Mouse (Mus musculus) left cerebral cortex, postnatal 36 days (tissue): ENCODE results near the gene Tmem240. TPM values are rescaled to one million over a fixed set of nuclear protein-coding genes. Genes with fewer than 3 reads are reported as not detected.
A peak's percentile ranks its signal among the peaks of the same experiment; 100 is the strongest.

Source experiments
- DNase-seq, 2 experiments: peaks; one replicate each; pipeline ENCODE4 v3.0.0; 2021 to 2022; ENCODE audit warnings: low spot score in 2 of 2, mixed read lengths in 1 of 2
- intact Hi-C: fragments of 180-260 bp; cut with DNase I; formaldehyde crosslinking; loops from one replicate; pipeline ENCODE4 v1.15.1; 2025
- total RNA-seq, 2 experiments: library from RNA; stranded (reverse); gene quantifications; 2 replicates each; pipeline ENCODE4 v1.2.3; 2021

Gene Tmem240
- total RNA-seq, 2 experiments from 2014 or later = 55.5 to 62.2 TPM

GRCm38 (mm10) chr4:155761356-155762099 lies 26.9 kb downstream of the Tmem240 start:
- no peak for DNase-seq
- intact Hi-C loops = loop anchor here (5.0 kb wide), 1 partner anchor 94 kb away; the partner anchor contains the start of gene Mib2

DNA sequence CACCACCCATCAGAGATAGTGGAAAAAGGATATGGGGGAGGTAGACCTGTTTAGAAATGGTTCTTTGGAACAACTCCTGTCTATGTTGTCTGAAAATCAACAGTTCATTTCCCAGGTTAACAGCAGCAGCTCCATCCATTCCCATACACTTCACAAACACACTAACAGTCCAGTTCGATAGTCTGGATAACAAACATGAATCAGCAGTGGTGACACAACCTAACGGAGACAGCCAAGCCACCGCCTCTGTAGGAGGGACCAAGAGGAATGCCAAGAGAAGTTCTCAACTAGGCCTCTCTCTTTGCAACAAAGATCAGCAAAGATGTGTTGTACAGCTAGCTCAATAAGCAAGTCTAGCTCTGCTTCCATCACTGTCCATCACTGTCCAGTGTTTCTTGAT lies 27.8 kb downstream of the Tmem240 start:
- DNase-seq = no peak
- intact Hi-C loops = loop anchor here (5.0 kb wide), 1 partner anchor 95 kb away; the partner anchor contains the start of gene Mib2

- no peak for DNase-seq
- intact Hi-C loops = no loop called here
These were observed 34.9 kb downstream of the Tmem240 start for GRCm38 (mm10) chr4:155769496-155769879.

DNA sequence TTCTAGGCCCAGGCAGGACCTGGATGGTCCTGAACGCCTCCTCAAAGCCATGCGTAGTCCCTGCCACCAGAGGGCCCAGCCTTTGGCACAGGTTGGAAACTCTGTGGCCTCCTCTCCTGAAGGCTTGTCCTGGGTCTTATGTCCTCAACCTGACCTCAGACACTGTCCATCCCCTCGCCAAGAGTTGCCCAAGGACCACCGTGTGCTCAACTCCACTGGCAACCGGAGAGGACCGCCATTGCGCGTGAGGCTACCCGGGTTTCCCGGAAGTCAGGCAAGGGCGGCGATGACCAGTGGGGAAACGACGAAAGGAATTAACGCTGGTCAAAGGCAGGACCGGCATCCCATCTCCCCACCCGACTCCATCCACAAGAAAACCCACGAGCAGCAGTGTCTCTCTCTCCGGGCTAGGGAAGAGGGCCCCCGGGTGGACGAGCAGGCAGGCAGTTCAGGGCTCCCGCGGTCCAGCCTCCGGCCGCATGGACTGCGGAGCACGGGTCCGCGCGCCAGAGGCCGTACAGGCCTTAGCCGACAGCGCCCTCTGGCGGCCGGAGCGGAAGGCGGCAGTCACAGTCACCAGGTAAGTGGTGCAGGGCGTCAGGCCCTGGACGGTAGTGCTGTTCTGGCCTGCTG lies 35.4 kb downstream of the Tmem240 start:
- DNase-seq = peak; percentile 89 to 92
- intact Hi-C loops = loop anchor here (2.0 to 5.0 kb wide), 2 partner anchors 15 to 48 kb away; partner anchors contain the start of gene Tmem88b

DNA sequence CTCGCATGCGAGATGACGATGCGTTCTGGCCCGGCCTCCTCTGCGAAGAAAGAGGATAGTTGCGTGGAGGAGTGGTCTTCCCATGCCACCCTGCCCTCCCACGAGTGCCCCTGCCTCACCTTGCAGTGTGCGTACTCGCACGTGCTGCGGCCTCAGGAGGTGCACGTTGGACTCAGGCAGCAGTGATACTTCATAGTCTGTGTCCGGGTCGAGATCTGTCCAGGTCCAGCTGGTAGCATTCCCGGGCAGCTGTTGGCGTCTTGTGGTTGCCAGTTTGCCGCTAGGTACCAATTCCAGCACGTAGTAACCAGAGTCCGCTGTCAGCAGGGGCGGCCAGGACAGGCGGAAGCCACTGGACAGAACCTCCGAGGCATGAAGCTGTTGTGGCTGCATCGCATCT lies 36.0 kb downstream of the Tmem240 start:
- no peak for DNase-seq
- intact Hi-C loops = loop anchor here (2.0 to 5.0 kb wide), 2 partner anchors 14 to 48 kb away; partner anchors contain the start of gene Tmem88b

DNA sequence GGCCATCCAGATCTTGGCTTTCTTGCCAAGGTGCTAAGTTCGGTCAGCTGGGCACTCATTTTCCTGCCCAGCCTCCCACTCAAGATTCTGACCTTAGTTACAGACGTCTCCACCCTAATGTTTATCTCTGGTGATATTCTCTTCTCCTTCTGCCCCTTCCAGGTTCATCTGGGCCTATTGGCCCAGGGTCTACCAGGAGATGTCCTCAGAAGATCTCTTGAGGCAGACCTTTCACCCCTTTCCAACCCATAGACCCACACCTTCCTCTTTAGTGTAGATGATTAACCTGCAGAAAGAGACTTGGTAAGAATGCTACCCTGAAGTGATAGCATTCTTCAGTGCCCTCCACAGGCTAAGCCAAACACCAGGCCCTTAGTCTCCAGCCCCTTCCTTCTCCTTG lies 37.1 kb downstream of the Tmem240 start:
- intact Hi-C loops = loop anchor here (2.0 to 5.0 kb wide), 2 partner anchors 13 to 49 kb away; partner anchors contain the start of gene Tmem88b
- DNase-seq = no peak

DNA sequence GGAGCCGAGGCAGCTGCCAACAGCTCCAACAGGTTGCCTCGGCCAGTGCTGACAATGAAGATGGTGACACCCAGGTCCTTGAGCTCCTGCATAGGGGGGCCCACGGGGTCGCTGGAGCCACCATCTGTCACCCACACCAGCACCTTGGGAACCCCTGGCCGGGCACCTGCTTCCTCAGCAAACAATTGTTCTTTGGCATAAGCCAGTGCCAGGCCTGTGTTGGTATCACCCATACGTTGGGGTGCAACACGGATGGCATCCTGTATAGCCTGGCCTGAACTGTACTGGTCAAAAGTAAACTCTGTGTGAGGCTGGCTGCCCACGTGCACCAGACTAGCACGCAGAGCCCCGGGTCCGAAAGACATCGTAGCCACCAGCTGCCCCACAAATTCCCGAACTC lies 38.2 kb downstream of the Tmem240 start:
- no peak for DNase-seq
- intact Hi-C loops = loop anchor here (5.0 kb wide), 1 partner anchor 50 kb away; no protein-coding TSS in a partner anchor

- no peak for DNase-seq
- intact Hi-C loops = loop anchor here (5.0 kb wide), 1 partner anchor 51 kb away; no protein-coding TSS in a partner anchor
These were observed 38.9 kb downstream of the Tmem240 start for GRCm38 (mm10) chr4:155773335-155774078.

GRCm38 (mm10) chr4:155774280-155774754 lies 39.7 kb downstream of the Tmem240 start, which contains the start of gene Vwa1:
Vwa1 (minus strand) TSS chr4:155774698.
- DNase-seq = peak; percentile 86 to 87
- intact Hi-C loops = loop anchor here (5.0 kb wide), 1 partner anchor 52 kb away; no protein-coding TSS in a partner anchor

- intact Hi-C loops = loop anchor here (5.0 kb wide), 1 partner anchor 53 kb away; no protein-coding TSS in a partner anchor
- DNase-seq = peak; percentile 50 to 54
These were observed 40.6 kb downstream of the Tmem240 start for GRCm38 (mm10) chr4:155774971-155775740.

GRCm38 (mm10) chr4:155775855-155776254 lies 41.3 kb downstream of the Tmem240 start:
- DNase-seq = no peak
- intact Hi-C loops = no loop called here

DNA sequence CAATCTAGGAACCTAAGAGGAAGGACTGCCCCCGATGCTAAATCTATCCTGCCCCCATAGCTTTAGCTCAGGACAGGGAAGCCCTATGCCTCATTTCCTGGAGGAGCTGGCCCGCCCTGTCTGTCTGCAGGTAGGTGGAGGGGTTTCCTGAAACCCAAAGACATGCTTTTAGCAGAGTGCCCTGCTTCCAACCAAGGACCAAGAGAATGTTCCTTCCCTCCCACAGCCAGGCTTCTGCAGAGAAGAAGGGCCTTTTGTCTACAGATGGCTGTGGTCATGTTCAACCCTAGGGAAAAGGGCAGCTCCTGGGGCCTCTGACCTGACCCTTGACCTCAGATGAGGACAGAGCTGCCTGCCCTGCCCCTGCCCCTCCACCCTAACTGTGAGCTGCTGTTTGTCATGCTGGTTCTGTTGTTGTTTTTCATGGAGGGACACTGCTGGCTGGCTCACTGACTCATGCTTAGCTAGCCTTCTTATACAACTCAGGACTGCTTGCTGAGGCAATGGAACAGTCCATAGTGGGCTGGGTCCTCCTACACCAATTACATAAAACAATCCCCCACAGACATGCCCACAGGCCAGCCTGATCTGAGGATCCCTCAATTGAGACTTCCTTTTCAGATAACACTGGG lies 42.2 kb downstream of the Tmem240 start:
- peak; percentile 51 to 57 for DNase-seq
- intact Hi-C loops = no loop called here

- DNase-seq = no peak
- intact Hi-C loops = no loop called here
These were observed 43.2 kb downstream of the Tmem240 start for GRCm38 (mm10) chr4:155777816-155778215.

DNA sequence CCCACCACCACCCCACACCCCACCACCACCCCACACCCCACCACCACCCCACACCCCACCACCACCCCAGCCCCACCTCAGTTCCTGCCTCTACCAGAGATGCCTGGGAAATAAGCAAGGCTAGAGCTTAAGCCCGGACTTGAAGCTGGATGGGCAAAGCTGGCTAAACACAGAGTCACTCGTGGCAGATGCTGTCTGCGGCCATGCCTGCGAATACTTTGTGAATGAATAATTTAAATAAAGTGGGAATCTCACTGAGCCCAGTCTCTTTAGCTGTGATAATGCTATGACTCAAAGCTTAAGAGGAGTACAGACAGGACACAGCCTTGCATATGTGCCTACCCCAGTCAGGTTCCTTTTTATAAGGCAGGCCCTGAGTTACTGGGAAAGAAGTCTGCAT lies 44.9 kb downstream of the Tmem240 start:
- intact Hi-C loops = no loop called here
- DNase-seq = no peak

- DNase-seq = no peak
- intact Hi-C loops = no loop called here
These were observed 46.3 kb downstream of the Tmem240 start for GRCm38 (mm10) chr4:155780895-155781294.

DNA sequence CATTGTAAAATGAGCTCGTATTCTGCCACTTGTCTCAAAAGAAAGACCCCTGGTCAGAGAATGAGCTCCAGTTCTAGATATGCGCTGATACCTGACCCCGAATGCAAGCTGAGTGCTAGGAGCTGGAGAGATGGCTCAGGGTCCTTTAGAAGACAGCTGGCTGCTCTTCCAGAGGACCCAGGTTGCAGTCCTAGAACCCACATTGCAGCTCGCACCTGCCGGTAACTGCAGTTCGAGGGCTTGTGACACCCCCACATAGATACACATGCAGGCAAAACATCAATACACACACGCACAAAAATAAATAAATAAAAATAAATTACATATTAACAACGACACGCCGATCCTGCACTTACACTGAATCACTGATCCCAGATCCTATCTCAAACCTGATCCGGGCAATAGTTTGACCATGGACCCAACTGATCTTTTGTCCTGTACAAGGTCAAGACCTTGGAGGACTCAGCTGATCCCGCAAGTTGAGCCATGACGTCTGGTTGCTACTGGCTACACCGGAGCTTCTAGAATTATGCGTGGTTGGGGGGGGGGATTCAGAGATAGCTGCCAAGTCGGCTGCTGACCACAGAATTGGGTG lies 49.0 kb downstream of the Tmem240 start:
- peak in 1 of 2 experiments; percentile 7 for DNase-seq
- intact Hi-C loops = loop anchor here (2.0 kb wide), 1 partner anchor 13 kb away; no protein-coding TSS in a partner anchor

GRCm38 (mm10) chr4:155784081-155784701 lies 49.6 kb downstream of the Tmem240 start:
- intact Hi-C loops = loop anchor here (2.0 kb wide), 1 partner anchor 13 kb away; no protein-coding TSS in a partner anchor
- DNase-seq = peak; percentile 82 to 83
